Mouse (Mus musculus): Measurements from ENCODE around the gene Pld3. TPM values are rescaled to one million over a fixed set of nuclear protein-coding genes. Genes with fewer than 3 reads are reported as not detected.
A peak's percentile ranks its signal among the peaks of the same experiment; 100 is the strongest.

The Pld3 gene
- total and polyA plus RNA-seq, 3 experiments = 11.1 to 22.8 TPM; not detected in 1

DNA sequence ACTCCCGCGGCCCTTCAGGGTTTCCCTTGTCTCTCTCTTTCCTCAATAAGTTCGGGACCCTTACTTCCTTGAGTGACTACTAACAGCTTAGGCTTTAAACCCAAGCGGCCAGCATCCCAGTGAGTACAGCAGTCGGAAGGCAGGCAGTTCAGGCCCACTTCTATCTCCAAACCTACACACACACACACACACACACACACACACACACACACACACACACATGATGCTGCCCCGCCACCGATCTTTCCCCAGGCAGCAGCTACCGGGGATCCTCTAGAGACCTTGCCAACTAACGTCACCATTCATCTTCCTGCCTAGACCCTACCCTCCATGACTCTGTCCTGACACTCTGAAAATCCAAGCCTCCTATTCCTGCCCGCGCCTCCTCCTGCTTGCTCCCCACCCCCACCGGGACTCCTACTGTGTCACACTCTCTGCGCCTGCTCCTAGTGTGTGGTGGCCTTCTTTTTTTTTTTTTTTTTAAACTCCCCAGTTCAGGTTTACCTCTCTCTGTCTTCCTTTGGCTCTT, 65.2 kb downstream of the Pld3 start:
- Histone ChIP-seq H3K27me3 (ENCODE audit: control insufficient read depth in 1 of 2, insufficient read depth in 2 of 2, low read length in 2 of 2) (no peaks in the 10 kb centered on the region), H3K9me3 (replicated peaks; ENCODE audit: insufficient read depth, low read length) (no peaks in the 10 kb centered on the region), H3K4me3 (ENCODE audit: control insufficient read depth in 1 of 2, insufficient read depth in 1 of 2, low read depth in 2 of 2, low read length in 2 of 2) (peak overlapping the region; percentile 84 to 94), H3K9ac (ENCODE audit: control insufficient read depth, low read depth, low read length, poor library complexity, severe bottlenecking) (peak overlapping the region; percentile 87), H3K36me3 (ENCODE audit: control insufficient read depth in 1 of 2, insufficient read depth in 2 of 2, low read length in 2 of 2) (peaks cover 0 to 38% of the 10 kb centered on the region in 2 experiments; a peak in 2 of 4 replicates), H3K79me2 (ENCODE audit: control insufficient read depth, insufficient read depth, low read length, poor library complexity) (peaks cover 11% of the 10 kb centered on the region), H3K27ac (ENCODE audit: control insufficient read depth, low read depth, low read length) (peak overlapping the region; percentile 78), H3K4me1 (ENCODE audit: control insufficient read depth in 1 of 2, insufficient read depth in 2 of 2, low read length in 2 of 2) (peaks cover 13 to 32% of the 10 kb centered on the region in 2 experiments)
- peak; percentile 76 for DNase-seq (ENCODE audit: low read depth, low spot score)
- no peak for TF ChIP-seq MYC (IDR thresholded peaks at IDR 0.05; ENCODE audit: low read depth, low read length)
- peak; percentile 64 for TF ChIP-seq NRF1 (IDR thresholded peaks at IDR 0.05; ENCODE audit: insufficient read depth, low read depth, low read length, poor library complexity, severe bottlenecking)
- peak; percentile 93 for TF ChIP-seq ZNF384 (IDR thresholded peaks at IDR 0.05; ENCODE audit: low read depth, low read length)
- TF ChIP-seq TCF12 (IDR thresholded peaks at IDR 0.05; ENCODE audit: low read depth, low read length) = 0 out of 2 replicates have a peak, but pooled peaks have one; percentile 20
- TF ChIP-seq UBTF (IDR thresholded peaks at IDR 0.05; ENCODE audit: borderline replicate concordance, insufficient read depth, low read depth, low read length) = no peak

DNA sequence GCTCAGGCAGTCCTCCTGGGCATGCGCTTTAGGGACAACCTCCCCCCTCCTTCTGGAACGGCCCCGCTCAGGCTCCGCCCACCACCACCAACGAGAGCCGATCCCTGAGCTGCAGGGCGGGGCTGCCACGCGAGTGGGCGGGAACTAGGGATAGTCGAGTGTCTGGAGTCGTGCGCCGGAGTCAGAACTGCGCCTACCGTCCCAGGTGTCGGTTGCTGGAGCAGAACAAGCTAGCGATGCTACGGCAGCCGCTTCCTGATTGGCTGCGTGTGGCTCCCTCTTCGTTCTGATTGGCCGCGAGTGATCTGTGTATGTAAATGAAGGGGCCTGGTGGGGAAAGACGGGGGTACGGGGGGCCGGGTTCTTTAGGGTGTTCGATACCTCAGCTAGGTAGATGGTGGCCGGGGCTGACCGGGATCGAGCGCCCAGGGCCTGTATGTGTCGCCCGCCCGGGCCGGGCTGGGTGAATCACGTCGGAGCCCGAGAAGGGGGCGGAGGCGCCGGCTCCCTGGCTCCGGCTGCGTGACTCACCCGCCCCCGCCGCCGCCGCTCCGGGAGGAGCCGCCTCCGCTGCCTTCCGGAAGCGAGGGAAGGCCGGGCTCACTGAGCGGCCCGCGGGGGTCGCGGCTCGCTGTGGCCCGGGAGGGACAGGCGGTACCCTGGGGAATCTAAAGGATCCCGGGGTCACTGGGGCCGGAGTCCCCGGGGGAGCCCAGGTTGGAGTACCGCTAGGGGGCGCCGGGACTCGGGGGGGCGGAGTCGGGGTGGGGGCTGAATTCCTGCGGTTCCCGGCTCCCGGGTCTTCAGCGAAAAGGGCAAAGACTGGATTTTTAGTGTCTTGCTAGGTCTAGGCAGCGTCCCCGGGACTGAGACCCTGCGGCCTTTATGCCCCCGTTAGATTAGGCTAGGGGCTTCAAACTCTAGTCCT, 66.0 kb downstream of the Pld3 start, which contains the start of gene Sertad1:
Sertad1 (plus strand) TSS at position 141 of the 928 bp plus-strand sequence.
- Histone ChIP-seq H3K27ac (ENCODE audit: control insufficient read depth, low read depth, low read length) (peak within 1 kb of the TSS; percentile 78), H3K27me3 (ENCODE audit: control insufficient read depth in 1 of 2, insufficient read depth in 2 of 2, low read length in 2 of 2) (no peaks in the 10 kb centered on the region), H3K79me2 (ENCODE audit: control insufficient read depth, insufficient read depth, low read length, poor library complexity) (peaks cover 11% of the 10 kb centered on the region), H3K9ac (ENCODE audit: control insufficient read depth, low read depth, low read length, poor library complexity, severe bottlenecking) (peak within 1 kb of the TSS; percentile 87), H3K36me3 (ENCODE audit: control insufficient read depth in 1 of 2, insufficient read depth in 2 of 2, low read length in 2 of 2) (peaks cover 0 to 43% of the 10 kb centered on the region in 2 experiments; a peak in 2 of 4 replicates), H3K4me3 (ENCODE audit: control insufficient read depth in 1 of 2, insufficient read depth in 1 of 2, low read depth in 2 of 2, low read length in 2 of 2) (peak within 1 kb of the TSS; percentile 84 to 94), H3K4me1 (ENCODE audit: control insufficient read depth in 1 of 2, insufficient read depth in 2 of 2, low read length in 2 of 2) (peaks cover 17 to 39% of the 10 kb centered on the region in 2 experiments), H3K9me3 (replicated peaks; ENCODE audit: insufficient read depth, low read length) (no peaks in the 10 kb centered on the region)
- DNase-seq (ENCODE audit: low read depth, low spot score) = peak; percentile 99
- TF ChIP-seq GATA1 (IDR thresholded peaks at IDR 0.05; ENCODE audit: low read depth, low read length) = no peak
- TF ChIP-seq ZMIZ1 (IDR thresholded peaks at IDR 0.05; ENCODE audit: low read depth, low read length) = peak; percentile 98
- TF ChIP-seq KAT2A (conservative IDR thresholded peaks at IDR 0.05; ENCODE audit: low read depth, low read length) = no peak; the same call in 1 of the 2 replicates
- TF ChIP-seq TAL1 (IDR thresholded peaks at IDR 0.05; ENCODE audit: low read length) = no peak
- TF ChIP-seq NELFE (IDR thresholded peaks at IDR 0.05; ENCODE audit: low read depth, low read length) = peak; percentile 98
- TF ChIP-seq MAX (IDR thresholded peaks at IDR 0.05; ENCODE audit: low read length) = no peak
- TF ChIP-seq MYB (IDR thresholded peaks at IDR 0.05; ENCODE audit: low read depth, low read length) = no peak
- no peak for TF ChIP-seq MAFK (IDR thresholded peaks at IDR 0.05; ENCODE audit: borderline replicate concordance, low read depth, low read length)
- TF ChIP-seq TBP (IDR thresholded peaks at IDR 0.05; ENCODE audit: low read depth, low read length) = peak; percentile 91
- no peak for TF ChIP-seq BHLHE40 (IDR thresholded peaks at IDR 0.05; ENCODE audit: borderline replicate concordance, low read depth, low read length)
- no peak for TF ChIP-seq ZNF384 (IDR thresholded peaks at IDR 0.05; ENCODE audit: low read depth, low read length)
- no peak for TF ChIP-seq ZC3H11A (IDR thresholded peaks at IDR 0.05; ENCODE audit: low read depth, low read length)
- peak in 2 of 3 experiments; percentile 48 to 79; a peak in 4 of 6 replicates for TF ChIP-seq CTCF (IDR thresholded peaks at IDR 0.05 in 2 of 3, conservative IDR thresholded peaks at IDR 0.05 in 1 of 3; ENCODE audit: control insufficient read depth in 1 of 3, insufficient read depth in 1 of 3, low read depth in 2 of 3, low read length in 3 of 3, poor library complexity in 1 of 3, severe bottlenecking in 1 of 3)
- TF ChIP-seq ZKSCAN1 (IDR thresholded peaks at IDR 0.05; ENCODE audit: low read depth, low read length) = no peak
- no peak; a peak in 1 of 4 replicates for TF ChIP-seq EP300 (IDR thresholded peaks at IDR 0.05; ENCODE audit: low read depth in 1 of 2, low read length in 2 of 2)
- TF ChIP-seq UBTF (IDR thresholded peaks at IDR 0.05; ENCODE audit: borderline replicate concordance, insufficient read depth, low read depth, low read length) = no peak
- 0 out of 2 replicates have a peak, but pooled peaks have one; percentile 5 for TF ChIP-seq RCOR1 (IDR thresholded peaks at IDR 0.05; ENCODE audit: low read depth, low read length)
- no peak for TF ChIP-seq MEF2A (IDR thresholded peaks at IDR 0.05; ENCODE audit: extremely low read depth, insufficient replicate concordance, low read depth, low read length, poor library complexity, severe bottlenecking)
- no peak; the same call in 1 of the 2 replicates for TF ChIP-seq CHD1 (IDR thresholded peaks at IDR 0.05; ENCODE audit: low read depth, low read length)
- peak; percentile 98 for TF ChIP-seq POLR2AphosphoS2 (IDR thresholded peaks at IDR 0.05; ENCODE audit: low read length)
- TF ChIP-seq TCF12 (IDR thresholded peaks at IDR 0.05; ENCODE audit: low read depth, low read length) = peak; percentile 61; the same call in 1 of the 2 replicates
- TF ChIP-seq USF1 (IDR thresholded peaks at IDR 0.05; ENCODE audit: low read depth, low read length) = 0 out of 2 replicates have a peak, but pooled peaks have one; percentile 16
- TF ChIP-seq POLR2AphosphoS5 (IDR thresholded peaks at IDR 0.05; ENCODE audit: borderline replicate concordance, low read depth, low read length) = peak; percentile 96
- TF ChIP-seq CHD2 (IDR thresholded peaks at IDR 0.05; ENCODE audit: low read length) = peak; percentile 14; the same call in 1 of the 2 replicates
- TF ChIP-seq POLR2A (IDR thresholded peaks at IDR 0.05; ENCODE audit: control insufficient read depth in 1 of 2, insufficient read depth in 1 of 2, low read depth in 1 of 2, low read length in 2 of 2, poor library complexity in 1 of 2) = peak; percentile 84 to 99
